Mouse (Mus musculus) embryonic facial prominence, embryonic 13.5 days (tissue): ENCODE results near the gene Nptx1. TPM values are rescaled to one million over a fixed set of nuclear protein-coding genes. Genes with fewer than 3 reads are reported as not detected.

Experiments used
- ATAC-seq: fragments of 200-750 bp; cut with Nextera tagmentation; 2 replicates; pipeline ENCODE4 v1.8.0; 2017; ENCODE audit warnings: low read depth; ENCODE audit not compliant: insufficient number of reproducible peaks, insufficient read depth, low FRiP score, low TSS enrichment
- H3K27ac ChIP-seq: fragments of 300-500 bp; sonication (generic); 2 replicates; pipeline ENCODE4 v1.5.1; 2015; ENCODE audit warnings: moderate library complexity, mild to moderate bottlenecking, inconsistent platforms
- H3K27me3 ChIP-seq: fragments of 300-500 bp; sonication (generic); 2 replicates; pipeline ENCODE4 v1.6.1; 2015; ENCODE audit warnings: mild to moderate bottlenecking, inconsistent platforms
- H3K36me3 ChIP-seq: fragments of 300-500 bp; sonication (generic); 2 replicates; pipeline ENCODE4 v1.6.1; 2015; ENCODE audit warnings: mild to moderate bottlenecking, inconsistent platforms
- H3K4me1 ChIP-seq: fragments of 300-500 bp; sonication (generic); 2 replicates; pipeline ENCODE4 v1.6.1; 2015; ENCODE audit warnings: inconsistent platforms
- H3K4me2 ChIP-seq: fragments of 300-500 bp; sonication (generic); 2 replicates; pipeline ENCODE4 v1.6.1; 2015; ENCODE audit warnings: moderate library complexity, mild to moderate bottlenecking, inconsistent platforms
- H3K4me3 ChIP-seq: fragments of 300-500 bp; sonication (generic); 2 replicates; pipeline ENCODE4 v1.5.1; 2015; ENCODE audit warnings: mild to moderate bottlenecking, inconsistent platforms
- H3K9ac ChIP-seq: fragments of 300-500 bp; sonication (generic); 2 replicates; pipeline ENCODE4 v1.6.1; 2015; ENCODE audit warnings: mild to moderate bottlenecking, inconsistent platforms
- H3K9me3 ChIP-seq: fragments of 300-500 bp; sonication (generic); 2 replicates; pipeline ENCODE4 v1.6.1; 2016; ENCODE audit warnings: inconsistent platforms
- WGBS: fragments of 180-500 bp; shearing (Covaris S2); methylation state at CpG from one replicate; pipeline ENCODE4 v1.1.7; 2015; ENCODE audit warnings: mixed read lengths; 5-methylcytosine and 5-hydroxymethylcytosine counted together
- polyA plus RNA-seq: library from polyadenylated mRNA; unstranded; fragments of >200 nt; fragmentation: Nextera tagmentation; extraction: Ambion mirVana; gene quantifications from 2 replicates; pipeline ENCODE4 v1.2.1, GENCODE M21; 2015

The Nptx1 gene
- polyA plus RNA-seq, 1 experiment from 2014 or later: 0.60 TPM

DNA sequence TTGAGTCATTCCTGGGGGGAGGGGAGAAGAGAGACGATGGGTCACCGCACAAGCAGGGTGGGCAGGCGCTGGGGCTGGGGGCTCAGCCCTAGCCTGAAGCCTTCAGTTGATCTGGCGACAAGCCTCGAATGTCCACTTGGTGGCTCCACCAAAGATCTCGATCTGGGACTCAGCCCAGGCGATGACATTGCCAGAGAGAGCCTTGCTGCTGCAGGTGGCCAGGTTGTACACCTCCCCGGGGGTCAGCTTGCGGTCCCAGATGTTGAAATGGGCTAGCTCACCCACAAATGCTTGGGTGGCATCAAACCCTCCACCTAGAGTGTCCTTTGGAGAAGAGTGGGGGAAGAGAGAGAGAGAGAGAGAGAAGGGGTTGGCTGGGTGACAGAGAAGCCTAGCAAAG lies 5.2 kb downstream of the Nptx1 start:
- no peak for ATAC-seq
- Histone ChIP-seq H3K9ac (no peak overlapping the region), H3K4me2 (no peak overlapping the region), H3K27ac (no peak overlapping the region), H3K4me3 (no peak overlapping the region), H3K4me1 (peaks cover 16% of the 10 kb centered on the region), H3K27me3 (peaks cover 78% of the 10 kb centered on the region), H3K36me3 (no peaks in the 10 kb centered on the region), H3K9me3 (no peaks in the 10 kb centered on the region)
- WGBS: 51% methylated on average over 9 of the region's 9 CpGs

GRCm38 (mm10) chr11:119541082-119541481 lies 6.5 kb downstream of the Nptx1 start:
- Histone ChIP-seq H3K9me3 (no peaks in the 10 kb centered on the region), H3K9ac (no peak overlapping the region), H3K4me2 (no peak overlapping the region), H3K4me1 (peaks cover 3% of the 10 kb centered on the region), H3K27ac (no peak overlapping the region), H3K27me3 (peaks cover 65% of the 10 kb centered on the region), H3K36me3 (no peaks in the 10 kb centered on the region), H3K4me3 (no peak overlapping the region)
- no peak for ATAC-seq
- WGBS: 82% methylated on average over 9 of the region's 9 CpGs

DNA sequence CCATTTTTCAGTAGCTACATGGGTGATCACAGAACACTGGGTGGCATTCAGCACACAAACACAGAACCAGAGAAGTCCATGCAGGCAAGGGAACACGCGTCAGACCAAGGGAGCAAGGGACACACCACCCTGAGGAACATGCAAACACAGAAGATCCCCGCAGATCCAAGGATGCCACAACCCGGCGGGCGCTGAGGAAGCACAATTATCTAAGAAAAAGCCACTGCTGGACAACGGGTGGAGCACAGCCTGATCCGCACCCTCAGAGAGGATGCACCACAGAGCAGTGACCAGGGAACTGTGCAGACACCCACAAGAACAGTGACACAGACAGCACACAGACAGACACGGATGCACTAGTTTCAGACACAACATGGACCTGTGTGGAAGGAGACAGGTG lies 7.0 kb downstream of the Nptx1 start:
- Histone ChIP-seq H3K27ac (no peak overlapping the region), H3K4me3 (no peak overlapping the region), H3K9ac (no peak overlapping the region), H3K27me3 (peaks cover 60% of the 10 kb centered on the region), H3K4me1 (no peaks in the 10 kb centered on the region), H3K36me3 (no peaks in the 10 kb centered on the region), H3K4me2 (no peak overlapping the region), H3K9me3 (no peaks in the 10 kb centered on the region)
- 72% methylated on average over 9 of the region's 9 CpGs for WGBS
- ATAC-seq: no peak

GRCm38 (mm10) chr11:119539944-119540343 lies 7.6 kb downstream of the Nptx1 start:
- no peak overlapping the region for H3K27ac ChIP-seq
- no peak for ATAC-seq
- H3K9ac ChIP-seq: no peak overlapping the region
- no peak overlapping the region for H3K4me3 ChIP-seq
- 30% methylated on average over 14 of the region's 14 CpGs for WGBS
- H3K4me1 ChIP-seq: no peaks in the 10 kb centered on the region
- H3K27me3 ChIP-seq: peaks cover 54% of the 10 kb centered on the region
- H3K4me2 ChIP-seq: no peak overlapping the region
- no peaks in the 10 kb centered on the region for H3K9me3 ChIP-seq
- H3K36me3 ChIP-seq: no peaks in the 10 kb centered on the region

- Histone ChIP-seq H3K4me2 (no peak overlapping the region), H3K4me1 (no peaks in the 10 kb centered on the region), H3K9me3 (no peaks in the 10 kb centered on the region), H3K36me3 (no peaks in the 10 kb centered on the region), H3K27ac (no peak overlapping the region), H3K27me3 (no peaks in the 10 kb centered on the region), H3K9ac (no peak overlapping the region), H3K4me3 (no peak overlapping the region)
- ATAC-seq: no peak
- 71% methylated on average over 7 of the region's 7 CpGs for WGBS
Observed at GRCm38 (mm10) chr11:119533745-119534144, 13.8 kb downstream of the Nptx1 start.

DNA sequence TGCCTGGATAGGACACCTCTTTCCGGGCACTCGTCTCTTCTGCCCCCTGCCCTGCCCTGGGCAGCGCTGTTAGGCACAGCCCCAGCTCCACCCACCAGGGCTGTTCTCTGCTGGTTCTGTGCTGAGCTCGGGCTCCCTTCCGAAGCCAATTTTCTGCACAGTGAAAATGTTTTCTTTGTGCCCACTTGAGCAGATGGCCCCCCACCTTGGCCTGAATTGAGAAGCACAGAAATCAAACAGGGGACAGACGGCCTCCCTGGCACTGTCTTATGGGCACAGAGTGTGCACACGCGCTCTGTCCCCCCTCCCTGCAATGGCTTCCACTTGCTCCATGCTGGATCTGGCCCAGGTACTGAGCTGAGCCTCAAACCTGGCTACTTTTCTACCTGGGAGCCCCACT lies 15.1 kb downstream of the Nptx1 start:
- H3K4me3 ChIP-seq: no peak overlapping the region
- no peak overlapping the region for H3K27ac ChIP-seq
- H3K4me1 ChIP-seq: no peaks in the 10 kb centered on the region
- no peak for ATAC-seq
- H3K9ac ChIP-seq: no peak overlapping the region; the same call in 1 of the 2 replicates
- H3K9me3 ChIP-seq: no peaks in the 10 kb centered on the region
- no peaks in the 10 kb centered on the region for H3K27me3 ChIP-seq
- no peaks in the 10 kb centered on the region for H3K36me3 ChIP-seq
- no peak overlapping the region for H3K4me2 ChIP-seq
- WGBS: 57% methylated on average over 8 of the region's 8 CpGs

- ATAC-seq: no peak
Observed at GRCm38 (mm10) chr11:119528930-119529329, 18.6 kb downstream of the Nptx1 start.

DNA sequence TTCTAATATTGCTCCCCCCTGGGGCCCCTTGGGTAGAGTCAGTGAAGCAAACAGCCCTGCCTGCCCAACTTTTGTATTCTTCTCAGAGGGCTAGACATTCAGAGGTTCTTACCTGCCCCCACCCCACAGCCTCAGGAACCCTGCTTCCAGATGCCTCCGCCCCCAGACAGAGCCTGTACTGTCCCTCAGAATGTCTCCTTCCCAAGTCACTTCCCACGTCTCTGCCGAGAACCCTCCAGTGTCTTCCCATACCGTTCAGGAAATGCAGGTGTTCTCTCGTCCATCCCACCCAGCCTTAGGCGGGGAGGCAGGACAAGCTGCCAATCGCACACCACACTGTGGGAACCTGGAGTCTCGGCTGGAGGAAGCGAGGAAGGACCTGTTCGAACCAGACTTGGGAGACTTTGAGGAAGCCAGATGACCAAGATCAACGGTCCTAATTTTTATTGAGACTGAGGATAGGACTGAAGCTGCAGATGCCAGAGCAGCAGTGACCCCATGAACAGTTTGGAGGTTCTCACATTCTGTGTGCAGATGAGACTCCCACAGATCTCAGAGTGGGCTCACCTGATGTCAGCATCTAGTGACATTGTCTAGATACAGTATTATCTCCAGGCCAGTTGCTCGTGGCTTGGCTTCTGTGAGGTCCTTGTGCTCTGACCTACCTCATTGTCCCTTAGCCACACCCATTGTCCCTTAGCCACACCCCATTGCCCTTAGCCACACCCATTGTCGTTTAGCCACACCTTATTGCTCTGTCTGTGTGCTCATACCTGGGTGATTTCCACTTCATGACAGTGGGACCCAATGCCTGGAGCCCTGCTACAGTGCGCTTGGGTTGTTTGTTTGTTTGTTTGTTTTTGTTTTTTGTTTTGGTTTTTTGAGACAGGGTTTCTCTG lies 21.2 kb downstream of the Nptx1 start:
- H3K9me3 ChIP-seq: no peaks in the 10 kb centered on the region
- no peak for ATAC-seq

More at GRCm38 (mm10) chr11:119528930-119529329, 18.6 kb downstream of the Nptx1 start:
- no peaks in the 10 kb centered on the region for H3K27me3 ChIP-seq
- H3K9me3 ChIP-seq: no peaks in the 10 kb centered on the region
- no peak overlapping the region for H3K4me3 ChIP-seq
- no peak overlapping the region for H3K27ac ChIP-seq
- WGBS: 63% methylated on average over 11 of the region's 11 CpGs
- no peak overlapping the region for H3K4me2 ChIP-seq
- no peak overlapping the region for H3K9ac ChIP-seq
- H3K4me1 ChIP-seq: peaks cover 4% of the 10 kb centered on the region
- no peaks in the 10 kb centered on the region for H3K36me3 ChIP-seq

DNA sequence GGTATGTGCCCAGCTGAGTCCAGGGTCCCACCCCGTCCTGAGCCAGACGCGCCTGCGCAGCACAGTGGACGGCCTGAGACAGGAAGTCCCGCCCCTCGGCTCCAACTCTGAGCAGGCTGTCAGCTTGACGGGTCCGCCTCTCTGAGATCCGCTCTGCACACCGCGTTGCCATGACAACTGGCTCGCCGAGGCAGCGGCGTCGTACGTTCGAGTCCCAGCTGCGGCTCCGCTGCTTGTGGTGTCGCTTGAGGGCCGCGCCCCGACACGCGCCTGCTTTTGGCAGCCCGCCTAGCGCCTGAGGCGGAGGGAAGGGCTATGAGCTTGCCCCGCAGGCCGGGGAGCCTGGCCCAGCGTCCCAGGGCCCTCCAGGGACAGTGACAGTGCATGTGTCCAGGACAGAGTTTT lies 23.0 kb downstream of the Nptx1 start:
- Histone ChIP-seq H3K9me3 (no peaks in the 10 kb centered on the region), H3K4me3 (peak overlapping the region; percentile 50), H3K36me3 (no peaks in the 10 kb centered on the region), H3K4me1 (peaks cover 4% of the 10 kb centered on the region), H3K27me3 (no peaks in the 10 kb centered on the region), H3K27ac (peak overlapping the region; percentile 55; the same call in 1 of the 2 replicates), H3K4me2 (peak overlapping the region; percentile 70), H3K9ac (peak overlapping the region; percentile 74)
- 1% methylated on average over 33 of the region's 33 CpGs for WGBS
- peak; percentile 88; the same call in 1 of the 2 replicates for ATAC-seq

More for the DNA sequence above, 21.2 kb downstream of the Nptx1 start:
- H3K9ac ChIP-seq: no peak overlapping the region
- H3K4me3 ChIP-seq: no peak overlapping the region
- no peaks in the 10 kb centered on the region for H3K36me3 ChIP-seq
- H3K27ac ChIP-seq: no peak overlapping the region
- H3K4me1 ChIP-seq: peaks cover 4% of the 10 kb centered on the region
- no peak overlapping the region for H3K4me2 ChIP-seq
- no peaks in the 10 kb centered on the region for H3K27me3 ChIP-seq
- 81% methylated on average over 14 of the region's 14 CpGs for WGBS

DNA sequence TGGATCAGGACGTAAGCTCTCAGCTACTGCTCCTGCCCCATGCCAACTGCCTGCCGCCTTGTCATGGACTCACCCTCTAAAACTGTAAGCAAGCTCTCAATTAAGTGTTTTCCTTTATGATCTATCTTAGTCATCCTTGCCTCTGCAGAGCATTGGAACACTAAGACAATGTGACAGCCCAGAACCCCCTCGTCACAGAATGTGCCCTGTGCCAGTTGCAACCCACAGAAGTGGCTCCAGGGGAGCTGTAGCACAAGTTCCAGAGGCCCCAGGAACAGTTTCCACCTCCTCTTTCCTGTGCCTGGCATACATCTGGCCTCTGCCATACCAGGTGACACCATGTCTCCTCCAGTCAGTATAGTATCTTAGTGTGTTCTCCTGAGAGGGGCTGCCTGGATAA lies 24.2 kb downstream of the Nptx1 start:
- Histone ChIP-seq H3K9me3 (no peaks in the 10 kb centered on the region), H3K4me1 (peaks cover 4% of the 10 kb centered on the region), H3K27ac (no peak overlapping the region), H3K36me3 (no peaks in the 10 kb centered on the region), H3K27me3 (no peaks in the 10 kb centered on the region), H3K4me2 (no peak overlapping the region), H3K4me3 (no peak overlapping the region), H3K9ac (no peak overlapping the region)
- no peak for ATAC-seq
- WGBS: 89% methylated on average over 3 of the region's 3 CpGs

- Histone ChIP-seq H3K9ac (no peak overlapping the region), H3K9me3 (no peaks in the 10 kb centered on the region), H3K4me1 (peaks cover 4% of the 10 kb centered on the region), H3K27ac (no peak overlapping the region), H3K4me3 (no peak overlapping the region), H3K4me2 (no peak overlapping the region), H3K27me3 (no peaks in the 10 kb centered on the region), H3K36me3 (no peaks in the 10 kb centered on the region)
- no peak for ATAC-seq
- WGBS: 82% methylated on average over 8 of the region's 8 CpGs
Observed at GRCm38 (mm10) chr11:119522779-119523178, 24.8 kb downstream of the Nptx1 start.
